Mouse (Mus musculus) liver, embryonic 14.5 days (tissue): ENCODE data around the gene Park7. TPM values are rescaled to one million over a fixed set of nuclear protein-coding genes. Genes with fewer than 3 reads are reported as not detected.

Experiments
- ATAC-seq: fragments of 200-750 bp; cut with Nextera tagmentation; 2 replicates; pipeline ENCODE4 v1.8.0; 2017; ENCODE audit warnings: moderate number of reproducible peaks, mild to moderate bottlenecking, moderate library complexity; ENCODE audit not compliant: insufficient read depth
- DNase-seq, 3 experiments: peaks; one replicate each; pipeline ENCODE4 v3.0.0-alpha.2; 2012 to 2013; ENCODE audit warnings: low read depth in 3 of 3, low spot score in 3 of 3
- H3K27ac ChIP-seq: fragments of 300-500 bp; sonication (generic); 2 replicates; pipeline ENCODE4 v1.5.1; 2014; ENCODE audit warnings: moderate library complexity, mild to moderate bottlenecking, control low read depth, inconsistent platforms
- H3K27me3 ChIP-seq: fragments of 300-500 bp; sonication (generic); 2 replicates; pipeline ENCODE4 v1.6.1; 2014; ENCODE audit warnings: mild to moderate bottlenecking, low read length, moderate library complexity; ENCODE audit not compliant: control insufficient read depth, insufficient read depth
- H3K36me3 ChIP-seq: fragments of 300-500 bp; sonication (generic); replicated peaks from 2 replicates; pipeline ENCODE4 v1.6.1; 2014; ENCODE audit warnings: low read depth; ENCODE audit not compliant: control insufficient read depth, insufficient read depth
- H3K4me1 ChIP-seq, 2 experiments: fragments of 200-500 bp in 1 of 2; fragments of 300-500 bp in 1 of 2; sonication (generic) in 1 of 2; replicated peaks; 2 replicates each; pipeline ENCODE4 v1.6.1; 2012 to 2014; ENCODE audit warnings: antibody characterized with exemption in 1 of 2, inconsistent platforms in 1 of 2, low read length in 1 of 2; ENCODE audit not compliant: control insufficient read depth in 2 of 2, insufficient read depth in 2 of 2
- H3K4me2 ChIP-seq: fragments of 300-500 bp; sonication (generic); 2 replicates; pipeline ENCODE4 v1.6.1; 2014; ENCODE audit warnings: low read depth, mild to moderate bottlenecking, control low read depth, moderate library complexity
- H3K4me3 ChIP-seq, 2 experiments: fragments of 200-500 bp in 1 of 2; fragments of 300-500 bp in 1 of 2; sonication (generic) in 1 of 2; 2 replicates each; pipeline ENCODE4 v1.5.1; 2012 to 2014; ENCODE audit warnings: low read depth in 2 of 2, low read length in 2 of 2, mild to moderate bottlenecking in 2 of 2, control low read depth in 1 of 2, inconsistent platforms in 1 of 2, moderate library complexity in 1 of 2; ENCODE audit not compliant: insufficient read depth in 1 of 2
- H3K9ac ChIP-seq: fragments of 300-500 bp; sonication (generic); replicated peaks from 2 replicates; pipeline ENCODE4 v1.6.1; 2014; ENCODE audit warnings: mild to moderate bottlenecking, control low read depth, moderate library complexity
- H3K9me3 ChIP-seq: fragments of 300-500 bp; sonication (generic); 2 replicates; pipeline ENCODE4 v1.6.1; 2016; ENCODE audit warnings: low read length, mixed read lengths; ENCODE audit not compliant: control insufficient read depth
- CTCF ChIP-seq: IDR thresholded peaks from 2 replicates; pipeline ENCODE4 v1.5.1; 2016; ENCODE audit warnings: antibody characterized with exemption, low read depth, control low read depth
- EP300 ChIP-seq: IDR thresholded peaks from 2 replicates; pipeline ENCODE4 v1.6.1; 2016; ENCODE audit warnings: antibody characterized with exemption, low read depth
- WGBS: fragments of 180-500 bp; shearing (Covaris S2); extraction: QIAGEN DNeasy Blood & Tissue Kit; methylation state at CpG from one replicate; pipeline ENCODE4 v1.1.7; 2014; ENCODE audit not compliant: insufficient replicate concordance; 5-methylcytosine and 5-hydroxymethylcytosine counted together
- polyA plus RNA-seq, 2 experiments: library from polyadenylated mRNA; depleted of rRNA in 1 of 2; stranded (reverse) in 1 of 2; unstranded in 1 of 2; fragments of >200 nt; fragmentation: Nextera tagmentation in 1 of 2; extraction: Ambion mirVana in 1 of 2; gene quantifications; 2 replicates each; pipeline versions ENCODE4 v1.2.1 to v1.2.3; 2012 to 2014

The Park7 gene
- polyA plus RNA-seq, 2 experiments = 180 to 263 TPM

- Histone ChIP-seq H3K9ac (no peak overlapping the region), H3K27me3 (no peaks in the 10 kb centered on the region), H3K4me1 (no peaks in the 10 kb centered on the region), H3K4me2 (no peak overlapping the region), H3K9me3 (no peaks in the 10 kb centered on the region), H3K4me3 (no peak overlapping the region), H3K36me3 (peaks cover 14% of the 10 kb centered on the region; the same call in 1 of the 2 replicates), H3K27ac (no peak overlapping the region)
- DNase-seq (no peak), ATAC-seq (no peak)
- 85% methylated on average over 26 of the region's 26 CpGs for WGBS
- no peak for TF ChIP-seq EP300
- no peak for TF ChIP-seq CTCF
Measured at GRCm38 (mm10) chr4:150896896-150897624, 17.2 kb downstream of the Park7 start.

- Histone ChIP-seq H3K27ac (no peak overlapping the region), H3K9ac (no peak overlapping the region), H3K4me1 (no peaks in the 10 kb centered on the region; a peak in 1 of 4 replicates), H3K27me3 (no peaks in the 10 kb centered on the region), H3K4me3 (no peak overlapping the region), H3K36me3 (peaks cover 9% of the 10 kb centered on the region; the same call in 1 of the 2 replicates), H3K4me2 (no peak overlapping the region), H3K9me3 (no peaks in the 10 kb centered on the region)
- TF ChIP-seq EP300 = no peak
- 49% methylated on average over 8 of the region's 8 CpGs for WGBS
- ATAC-seq (no peak), DNase-seq (no peak)
Measured at GRCm38 (mm10) chr4:150894718-150895501, 19.3 kb downstream of the Park7 start.

GRCm38 (mm10) chr4:150891308-150891707 is 22.9 kb downstream of the Park7 start:
- 31% methylated on average over 5 of the region's 5 CpGs for WGBS
- Histone ChIP-seq H3K9me3 (no peaks in the 10 kb centered on the region), H3K4me2 (no peak overlapping the region), H3K9ac (no peak overlapping the region), H3K4me1 (peaks cover 0 to 2% of the 10 kb centered on the region in 2 experiments; a peak in 2 of 4 replicates), H3K4me3 (no peak overlapping the region), H3K27me3 (no peaks in the 10 kb centered on the region), H3K36me3 (no peaks in the 10 kb centered on the region), H3K27ac (no peak overlapping the region)
- TF ChIP-seq EP300 (no peak), CTCF (no peak)
- DNase-seq (no peak), ATAC-seq (no peak)

- no peak overlapping the region for H3K9ac ChIP-seq
Measured at GRCm38 (mm10) chr4:150889955-150890315, 24.3 kb downstream of the Park7 start.

More at GRCm38 (mm10) chr4:150889955-150890315, 24.3 kb downstream of the Park7 start:
- no peaks in the 10 kb centered on the region for H3K36me3 ChIP-seq
- H3K4me2 ChIP-seq = peak overlapping the region; percentile 22; the same call in 1 of the 2 replicates
- TF ChIP-seq CTCF = no peak
- no peak for TF ChIP-seq EP300
- no peaks in the 10 kb centered on the region for H3K27me3 ChIP-seq
- no peak overlapping the region for H3K4me3 ChIP-seq
- no peak for ATAC-seq
- no peak overlapping the region for H3K27ac ChIP-seq
- DNase-seq = no peak
- 66% methylated on average over 13 of the region's 13 CpGs for WGBS
- H3K4me1 ChIP-seq = peaks cover 0 to 2% of the 10 kb centered on the region in 2 experiments; a peak in 2 of 4 replicates
- H3K9me3 ChIP-seq = no peaks in the 10 kb centered on the region
